Mouse (Mus musculus) midbrain, postnatal 0 days (tissue): ENCODE results near the gene Snx13. TPM values are rescaled to one million over a fixed set of nuclear protein-coding genes. Genes with fewer than 3 reads are reported as not detected.

ENCODE experiments used
- ATAC-seq: fragments of 200-750 bp; cut with Nextera tagmentation; 2 replicates; pipeline ENCODE4 v1.8.0; 2017; ENCODE audit warnings: moderate number of reproducible peaks, mild to moderate bottlenecking, moderate TSS enrichment, moderate library complexity; ENCODE audit not compliant: low FRiP score
- DNase-seq: peaks from one replicate; pipeline ENCODE4 v3.0.0-alpha.2; 2015; ENCODE audit warnings: low spot score
- H3K27ac ChIP-seq: fragments of 300-500 bp; sonication (generic); 2 replicates; pipeline ENCODE4 v1.5.1; 2014; ENCODE audit warnings: low read depth, mild to moderate bottlenecking, low read length, mixed read lengths
- H3K27me3 ChIP-seq: fragments of 300-500 bp; sonication (generic); 2 replicates; pipeline ENCODE4 v1.6.1; 2014; ENCODE audit warnings: low read length, control low read depth, mixed read lengths; ENCODE audit not compliant: insufficient read depth
- H3K36me3 ChIP-seq: fragments of 300-500 bp; sonication (generic); 2 replicates; pipeline ENCODE4 v1.6.1; 2014; ENCODE audit warnings: low read length, control low read depth, mixed read lengths; ENCODE audit not compliant: insufficient read depth
- H3K4me1 ChIP-seq: fragments of 300-500 bp; sonication (generic); 2 replicates; pipeline ENCODE4 v1.6.1; 2014; ENCODE audit warnings: mild to moderate bottlenecking, control low read depth, antibody characterized with exemption, low read length, mixed read lengths; ENCODE audit not compliant: insufficient read depth
- H3K4me2 ChIP-seq: fragments of 300-500 bp; sonication (generic); 2 replicates; pipeline ENCODE4 v1.6.1; 2014; ENCODE audit warnings: low read depth, mild to moderate bottlenecking, low read length, mixed read lengths; ENCODE audit not compliant: poor library complexity, severe bottlenecking
- H3K4me3 ChIP-seq: fragments of 300-500 bp; sonication (generic); 2 replicates; pipeline ENCODE4 v1.5.1; 2014; ENCODE audit warnings: low read depth, mild to moderate bottlenecking, low read length, moderate library complexity
- H3K9ac ChIP-seq: fragments of 300-500 bp; sonication (generic); replicated peaks from 2 replicates; pipeline ENCODE4 v1.6.1; 2014; ENCODE audit warnings: mild to moderate bottlenecking, low read length, moderate library complexity, mixed read lengths; ENCODE audit not compliant: poor library complexity, severe bottlenecking
- H3K9me3 ChIP-seq: fragments of 300-500 bp; sonication (generic); 2 replicates; pipeline ENCODE4 v1.6.1; 2016; ENCODE audit warnings: low read length, control low read depth
- CTCF ChIP-seq: IDR thresholded peaks from 2 replicates; pipeline ENCODE4 v1.5.1; 2016; ENCODE audit warnings: antibody characterized with exemption, mild to moderate bottlenecking
- WGBS: fragments of 180-500 bp; shearing (Covaris S2); extraction: QIAGEN DNeasy Blood & Tissue Kit; methylation state at CpG from one replicate; pipeline ENCODE4 v1.1.7; 2014; 5-methylcytosine and 5-hydroxymethylcytosine counted together
- polyA plus RNA-seq: library from polyadenylated mRNA; unstranded; fragments of >200 nt; fragmentation: Nextera tagmentation; extraction: Ambion mirVana; gene quantifications from 2 replicates; pipeline ENCODE4 v1.2.1, GENCODE M21; 2015
- total RNA-seq: library from RNA; depleted of rRNA; stranded (reverse); fragments of >200 nt; gene quantifications from 2 replicates; pipeline ENCODE4 v1.2.3, GENCODE M21; 2014

Gene Snx13
- total and polyA plus RNA-seq, 2 experiments from 2014 or later, result 21.4 to 22.0 TPM

DNA sequence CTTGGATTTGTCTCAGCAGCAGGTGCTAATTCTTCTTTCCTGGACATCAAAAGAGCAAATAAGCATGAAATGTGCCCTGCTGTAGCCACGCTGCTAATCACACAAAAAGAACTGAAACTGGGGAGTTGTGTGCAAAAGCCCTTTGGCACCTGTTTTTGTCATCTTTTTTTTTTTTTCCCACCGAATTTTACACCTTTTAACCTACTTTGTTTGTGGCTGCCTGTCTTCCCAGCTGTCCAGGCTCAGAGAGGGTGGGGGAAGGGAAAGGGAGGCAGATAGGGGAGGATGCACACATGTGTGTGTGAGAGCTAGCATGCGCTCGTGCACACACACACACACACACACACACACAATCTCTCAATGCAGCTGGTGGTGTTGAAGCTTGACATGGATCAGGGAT, 110.3 kb downstream of the Snx13 start:
- no peaks in the 10 kb centered on the region for H3K36me3 ChIP-seq
- no peak for TF ChIP-seq CTCF
- H3K9me3 ChIP-seq, result no peaks in the 10 kb centered on the region
- ATAC-seq (no peak), DNase-seq (no peak)
- no peaks in the 10 kb centered on the region for H3K4me1 ChIP-seq
- WGBS, result 50% methylated on average over 4 of the region's 4 CpGs
- no peak overlapping the region for H3K9ac ChIP-seq
- H3K27me3 ChIP-seq, result no peaks in the 10 kb centered on the region
- H3K4me3 ChIP-seq, result no peak overlapping the region
- H3K27ac ChIP-seq, result no peak overlapping the region
- H3K4me2 ChIP-seq, result no peak overlapping the region

GRCm38 (mm10) chr12:35161690-35162089, 114.7 kb downstream of the Snx13 start:
- no peaks in the 10 kb centered on the region for H3K36me3 ChIP-seq
- H3K27ac ChIP-seq, result no peak overlapping the region
- H3K27me3 ChIP-seq, result no peaks in the 10 kb centered on the region
- no peak overlapping the region for H3K9ac ChIP-seq
- no peaks in the 10 kb centered on the region for H3K9me3 ChIP-seq
- H3K4me1 ChIP-seq, result no peaks in the 10 kb centered on the region
- 79% methylated on average over 4 of the region's 4 CpGs for WGBS
- DNase-seq, result peak; percentile 18
- H3K4me3 ChIP-seq, result no peak overlapping the region
- peak; percentile 38 for TF ChIP-seq CTCF
- no peak overlapping the region for H3K4me2 ChIP-seq
- ATAC-seq, result no peak

DNA sequence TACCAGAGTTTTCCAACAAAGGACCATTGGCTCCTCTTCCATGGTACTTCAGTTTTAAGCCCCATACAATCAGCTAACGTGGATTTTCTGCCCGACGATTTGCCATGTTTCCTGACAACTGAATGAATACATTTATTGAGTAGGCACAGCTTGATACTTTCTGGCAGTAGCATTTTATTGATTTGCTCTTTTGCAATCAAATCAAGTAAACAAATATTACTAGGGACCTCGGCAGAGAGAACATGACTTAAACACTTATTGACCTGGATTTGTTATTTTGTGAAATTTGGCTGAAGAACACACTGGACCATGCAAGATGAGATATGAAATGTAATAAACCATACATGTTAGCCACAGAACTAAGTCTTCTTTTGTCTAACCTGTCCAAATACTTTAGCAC, 123.3 kb downstream of the Snx13 start:
- H3K27me3 ChIP-seq, result no peaks in the 10 kb centered on the region
- H3K9ac ChIP-seq, result no peak overlapping the region
- DNase-seq (no peak), ATAC-seq (no peak)
- no peak for TF ChIP-seq CTCF
- no peak overlapping the region for H3K27ac ChIP-seq
- no peaks in the 10 kb centered on the region for H3K4me1 ChIP-seq
- no peak overlapping the region for H3K4me2 ChIP-seq
- no peak overlapping the region for H3K4me3 ChIP-seq
- H3K36me3 ChIP-seq, result no peaks in the 10 kb centered on the region
- 32% methylated on average over 4 of the region's 4 CpGs for WGBS
- no peaks in the 10 kb centered on the region for H3K9me3 ChIP-seq

GRCm38 (mm10) chr12:35175938-35176337, 129.0 kb downstream of the Snx13 start:
- Histone ChIP-seq H3K27me3 (no peaks in the 10 kb centered on the region), H3K9ac (no peak overlapping the region), H3K9me3 (no peaks in the 10 kb centered on the region), H3K4me3 (no peak overlapping the region), H3K36me3 (no peaks in the 10 kb centered on the region), H3K4me2 (no peak overlapping the region), H3K27ac (no peak overlapping the region), H3K4me1 (no peaks in the 10 kb centered on the region)
- ATAC-seq, result no peak
- no peak for TF ChIP-seq CTCF
- WGBS, result 39% methylated on average over 8 of the region's 8 CpGs
- no peak for DNase-seq

GRCm38 (mm10) chr12:35176628-35177027, 129.6 kb downstream of the Snx13 start:
- no peaks in the 10 kb centered on the region for H3K27me3 ChIP-seq
- ATAC-seq (no peak), DNase-seq (no peak)
- H3K36me3 ChIP-seq, result no peaks in the 10 kb centered on the region
- H3K4me2 ChIP-seq, result no peak overlapping the region
- no peak overlapping the region for H3K27ac ChIP-seq
- no peaks in the 10 kb centered on the region for H3K4me1 ChIP-seq
- H3K9me3 ChIP-seq, result no peaks in the 10 kb centered on the region
- no peak for TF ChIP-seq CTCF
- no peak overlapping the region for H3K4me3 ChIP-seq
- 89% methylated on average over 3 of the region's 3 CpGs for whole genome bisulfite sequencing
- H3K9ac ChIP-seq, result no peak overlapping the region

- Histone ChIP-seq H3K27ac (no peak overlapping the region), H3K4me2 (no peak overlapping the region), H3K4me1 (no peaks in the 10 kb centered on the region), H3K9ac (no peak overlapping the region), H3K27me3 (no peaks in the 10 kb centered on the region), H3K4me3 (no peak overlapping the region), H3K9me3 (no peaks in the 10 kb centered on the region), H3K36me3 (no peaks in the 10 kb centered on the region)
- DNase-seq (peak; percentile 89), ATAC-seq (peak; percentile 88)
- WGBS, result 11% methylated on average over 3 of the region's 3 CpGs
- peak; percentile 97 for TF ChIP-seq CTCF
These were observed 135.7 kb downstream of the Snx13 start for GRCm38 (mm10) chr12:35182675-35183074.
